Mouse (Mus musculus) cerebellum, adult 11-12 months (tissue): ENCODE results near the gene Nckipsd.
A peak's percentile ranks its signal among the peaks of the same experiment; 100 is the strongest.

Source experiments
- DNase-seq: peaks from one replicate; pipeline ENCODE4 v3.0.0; 2022

The Nckipsd gene

DNA sequence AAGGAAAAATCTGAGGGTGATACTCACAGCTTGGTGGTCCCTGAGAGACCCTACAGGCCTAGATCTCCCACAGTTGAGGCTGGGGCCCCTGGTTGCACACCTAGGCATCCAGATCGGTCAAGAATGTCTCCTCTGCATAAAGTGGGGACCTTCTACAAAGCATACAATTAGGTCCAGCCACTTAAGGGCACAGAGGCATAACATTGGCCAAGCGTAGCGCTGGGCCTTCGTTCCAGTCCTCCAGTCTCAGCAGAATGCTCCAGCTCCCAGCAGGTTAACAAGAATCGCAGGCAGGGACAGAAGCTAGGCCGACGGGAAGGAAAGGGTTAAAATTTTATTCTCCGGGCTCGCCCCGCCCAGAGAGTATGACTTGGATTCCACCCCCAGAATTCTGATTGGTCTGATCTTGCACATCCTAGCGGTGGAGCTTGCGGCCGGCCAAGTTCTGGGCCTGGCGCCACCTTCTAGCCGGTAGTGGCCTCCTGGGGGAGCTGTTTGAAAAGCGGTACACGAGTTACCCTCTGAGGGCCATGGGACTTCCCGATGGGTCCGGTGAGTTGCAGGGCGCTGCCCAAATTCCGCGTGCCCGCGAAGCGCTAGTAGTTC, 45.6 kb downstream of the Nckipsd start:
- DNase-seq = peak; percentile 95

DNA sequence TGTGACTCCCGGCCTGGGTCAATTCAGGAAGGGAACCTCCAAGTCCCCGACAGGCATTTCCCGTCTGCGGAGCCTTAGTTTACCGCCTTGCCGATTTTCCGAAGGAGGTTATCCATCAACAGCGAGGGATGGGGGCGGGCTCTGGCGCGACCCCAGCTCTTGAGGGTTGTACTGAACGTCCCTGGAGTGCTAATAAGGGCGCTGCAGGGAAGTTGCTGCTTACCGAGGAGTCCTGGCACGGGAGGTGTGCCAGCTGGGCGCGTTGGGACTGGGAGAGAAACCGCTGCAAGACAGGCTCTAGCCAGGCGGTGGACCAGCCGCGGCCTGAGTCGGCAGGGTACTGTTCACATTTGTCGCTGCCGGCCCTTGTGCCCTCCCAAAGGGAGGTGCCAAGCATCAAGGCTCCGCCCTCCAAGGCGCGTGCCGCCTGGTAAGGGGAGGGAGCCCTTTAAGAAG, 46.1 kb downstream of the Nckipsd start:
- DNase-seq = peak; percentile 87

DNA sequence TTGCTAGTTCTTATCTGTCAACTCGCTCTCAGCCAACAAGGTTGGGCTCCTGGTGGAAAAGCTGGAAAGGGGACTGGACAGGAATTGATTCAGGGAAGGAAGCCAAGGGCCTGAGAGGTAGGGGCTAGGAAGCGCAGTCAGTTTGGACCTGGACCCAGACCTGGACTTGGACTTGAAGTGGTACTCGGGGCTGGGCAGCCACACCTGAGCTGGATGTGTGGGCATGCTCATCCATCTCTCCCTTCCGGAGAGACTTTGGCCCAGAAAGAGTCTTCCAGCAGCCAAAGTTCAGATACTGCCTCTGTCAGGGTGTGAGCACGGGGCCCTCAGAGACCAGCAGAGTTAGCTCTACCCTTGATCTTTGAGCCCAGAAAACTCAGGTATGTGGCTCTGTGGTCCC, 47.2 kb downstream of the Nckipsd start:
- no peak for DNase-seq

GRCm38 (mm10) chr9:108858792-108859527, 50.8 kb downstream of the Nckipsd start:
- DNase-seq = no peak
